Mouse (Mus musculus): ENCODE measurements around the gene Tanc2.

GRCm38 (mm10) chr11:105589877-105590641 is at the start of gene Tanc2:
- TF ChIP-seq CTCF (IDR thresholded peaks at IDR 0.05; ENCODE audit: insufficient read depth, low read depth, low read length) (no peak), POLR2A (IDR thresholded peaks at IDR 0.05; ENCODE audit: insufficient read depth, low read depth, low read length) (no peak)

All from olfactory bulb, adult 2 months (tissue).